Mouse (Mus musculus) small intestine, adult 2 months (tissue): ENCODE data around the gene Bzw2.

Experiments used
- CTCF ChIP-seq: fragments of 200-500 bp; IDR thresholded peaks from 2 replicates; pipeline ENCODE4 v1.5.1; 2012; ENCODE audit warnings: low read depth, mild to moderate bottlenecking, control low read depth, inconsistent platforms, low read length, moderate library complexity, mixed read lengths; ENCODE audit not compliant: insufficient replicate concordance, insufficient read length; ENCODE audit errors: extremely low read depth
- POLR2A ChIP-seq: fragments of 200-500 bp; IDR thresholded peaks from 2 replicates; pipeline ENCODE4 v1.6.1; 2012; ENCODE audit warnings: low read depth, mild to moderate bottlenecking, control low read depth, inconsistent platforms, low read length, moderate library complexity

DNA sequence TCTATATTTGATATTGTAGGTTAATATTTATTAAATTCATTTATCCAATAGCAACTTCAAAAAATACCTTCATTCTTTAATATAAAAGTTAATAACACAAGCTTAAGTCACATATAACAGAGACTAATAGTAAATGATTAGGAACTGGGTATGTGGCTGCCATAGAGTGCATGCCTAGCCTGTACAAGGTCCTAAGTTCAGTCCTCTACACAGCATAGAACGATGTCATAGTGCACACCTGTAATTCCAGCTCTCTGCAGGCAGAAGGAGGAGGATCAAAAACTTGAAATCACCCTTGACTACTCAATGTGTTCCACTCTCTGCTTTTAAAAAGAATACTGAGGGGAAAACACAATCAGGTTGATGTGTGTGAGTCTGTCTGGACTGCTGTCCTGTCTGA is 107.6 kb downstream of the Bzw2 start:
- TF ChIP-seq CTCF: no peak
- TF ChIP-seq POLR2A: no peak
